Mouse (Mus musculus) ES-Bruce4 (cell line): ENCODE results near the gene 1700012B09Rik. TPM values are rescaled to one million over a fixed set of nuclear protein-coding genes. Genes with fewer than 3 reads are reported as not detected.

Experiments
- H3K27ac ChIP-seq: 2 replicates; pipeline ENCODE4 v1.5.1; 2012; ENCODE audit warnings: low read length, inconsistent platforms; ENCODE audit not compliant: insufficient read depth
- H3K27me3 ChIP-seq: 2 replicates; pipeline ENCODE4 v1.6.1; 2012; ENCODE audit warnings: mild to moderate bottlenecking, low read length, inconsistent platforms; ENCODE audit not compliant: control insufficient read depth, poor library complexity, insufficient read depth, severe bottlenecking
- H3K36me3 ChIP-seq: 2 replicates; pipeline ENCODE4 v1.6.1; 2012; ENCODE audit warnings: inconsistent platforms, mild to moderate bottlenecking, low read length, moderate library complexity; ENCODE audit not compliant: control insufficient read depth, poor library complexity, insufficient read depth, severe bottlenecking
- H3K4me1 ChIP-seq: one replicate; pipeline ENCODE4 v1.8.1; 2011; ENCODE audit warnings: low read length; ENCODE audit not compliant: control insufficient read depth, insufficient read depth
- H3K4me3 ChIP-seq: 2 replicates; pipeline ENCODE4 v1.5.1; 2011; ENCODE audit warnings: low read depth, mild to moderate bottlenecking, low read length
- H3K9ac ChIP-seq: 2 replicates; pipeline ENCODE4 v1.6.1; 2012; ENCODE audit warnings: low read depth, mild to moderate bottlenecking, inconsistent platforms; ENCODE audit not compliant: poor library complexity, severe bottlenecking
- H3K9me3 ChIP-seq: replicated peaks from 2 replicates; pipeline ENCODE4 v1.6.1; 2012; ENCODE audit warnings: mild to moderate bottlenecking, low read length, inconsistent platforms; ENCODE audit not compliant: control insufficient read depth, poor library complexity, insufficient read depth, severe bottlenecking
- CTCF ChIP-seq: IDR thresholded peaks from one replicate; pipeline ENCODE4 v1.8.1; 2011; ENCODE audit warnings: low read depth, low read length
- EP300 ChIP-seq: IDR thresholded peaks from 2 replicates; pipeline ENCODE4 v1.6.1; 2011; ENCODE audit warnings: low read depth, low read length; ENCODE audit not compliant: insufficient read depth
- POLR2A ChIP-seq: IDR thresholded peaks from one replicate; pipeline ENCODE4 v1.8.1; 2011; ENCODE audit warnings: low read length; ENCODE audit not compliant: insufficient read depth
- polyA plus RNA-seq: library from polyadenylated mRNA; stranded (reverse); fragments of >200 nt; gene quantifications from 2 replicates; pipeline ENCODE4 v1.2.4, GENCODE M21; 2011; ENCODE audit warnings: low read depth; ENCODE audit not compliant: missing spikeins, insufficient read depth, insufficient read length

Gene 1700012B09Rik
- polyA plus RNA-seq, 1 experiment, result not detected

DNA sequence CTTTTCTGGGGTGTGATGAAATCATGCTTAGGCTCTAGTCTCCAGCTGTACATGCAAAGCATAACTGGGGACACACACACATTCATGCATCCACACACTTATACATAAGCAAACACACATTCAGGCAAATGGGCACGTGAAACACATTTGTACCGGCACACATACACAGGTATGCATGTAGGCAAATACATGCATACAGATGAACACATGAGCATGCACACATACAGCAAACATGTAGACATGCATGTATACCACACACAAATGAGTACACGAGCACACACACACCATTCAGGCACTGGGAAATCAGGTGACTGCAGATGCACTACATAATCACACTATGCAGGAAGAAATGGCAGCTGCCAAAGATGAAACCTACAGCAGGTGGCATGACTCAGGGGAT is 59.9 kb downstream of the 1700012B09Rik start:
- H3K36me3 ChIP-seq, result no peaks in the 10 kb centered on the region
- no peaks in the 10 kb centered on the region for H3K27me3 ChIP-seq
- H3K9ac ChIP-seq, result no peak overlapping the region
- no peak overlapping the region for H3K27ac ChIP-seq
- TF ChIP-seq POLR2A (no peak), CTCF (no peak), EP300 (no peak)
- no peak overlapping the region for H3K4me3 ChIP-seq
- no peaks in the 10 kb centered on the region for H3K4me1 ChIP-seq
- no peaks in the 10 kb centered on the region for H3K9me3 ChIP-seq

Other genes with a start within 250 kb of the 1700012B09Rik start
- gene Amotl1, start 126.0 kb downstream of the 1700012B09Rik start, polyA plus RNA-seq, result 36.0 and 40.6 TPM in 2 replicates
- gene Piwil4, start 30.3 kb downstream of the 1700012B09Rik start, polyA plus RNA-seq, result not detected in 2 replicates
- 2.1 TPM in 2 replicates for gene Fut4, start 18.6 kb downstream of the 1700012B09Rik start, polyA plus RNA-seq
- gene Mre11a, start 13.6 kb upstream of the 1700012B09Rik start, polyA plus RNA-seq, result 138 and 142 TPM in 2 replicates
- gene Ankrd49, start 13.8 kb upstream of the 1700012B09Rik start, polyA plus RNA-seq, result 26.8 and 26.9 TPM in 2 replicates
- not detected in 2 replicates for gene Gpr83, start 89.2 kb upstream of the 1700012B09Rik start, polyA plus RNA-seq
- gene Izumo1r, start 132.9 kb upstream of the 1700012B09Rik start, polyA plus RNA-seq, result not detected in 2 replicates